Mouse (Mus musculus) gastrocnemius, postnatal 4 days (tissue): Measurements from ENCODE around the gene Sp9. TPM values are rescaled to one million over a fixed set of nuclear protein-coding genes. Genes with fewer than 3 reads are reported as not detected.

Source experiments
- DNase-seq, 2 experiments: peaks; one replicate each; pipeline ENCODE4 v3.0.0; 2021 to 2022; ENCODE audit warnings: low spot score in 2 of 2, mixed read lengths in 2 of 2
- total RNA-seq, 2 experiments: library from RNA; stranded (reverse); gene quantifications; 2 replicates each; pipeline ENCODE4 v1.2.3; 2021

Sp9 gene
- total RNA-seq, 2 experiments from 2014 or later: not detected

DNA sequence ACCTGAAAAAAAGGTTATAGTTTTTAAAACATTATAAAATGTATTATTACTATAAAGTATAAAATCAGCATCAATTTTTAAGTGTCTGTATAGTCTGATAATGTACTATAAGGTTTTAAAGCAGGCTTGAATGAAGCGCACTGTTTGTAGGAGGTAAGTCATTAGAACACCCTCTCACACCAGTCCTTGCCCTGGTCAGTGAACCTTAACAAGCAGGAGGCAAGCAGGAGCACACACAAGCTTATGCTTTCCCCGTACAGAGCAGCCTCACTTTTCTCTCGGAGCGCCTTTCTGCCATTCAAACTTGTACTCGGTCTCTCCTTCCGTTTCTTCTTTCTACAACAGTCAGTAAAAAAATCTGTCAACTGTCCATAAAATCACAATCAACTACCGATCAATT is 34.3 kb downstream of the Sp9 start:
- DNase-seq: no peak

DNA sequence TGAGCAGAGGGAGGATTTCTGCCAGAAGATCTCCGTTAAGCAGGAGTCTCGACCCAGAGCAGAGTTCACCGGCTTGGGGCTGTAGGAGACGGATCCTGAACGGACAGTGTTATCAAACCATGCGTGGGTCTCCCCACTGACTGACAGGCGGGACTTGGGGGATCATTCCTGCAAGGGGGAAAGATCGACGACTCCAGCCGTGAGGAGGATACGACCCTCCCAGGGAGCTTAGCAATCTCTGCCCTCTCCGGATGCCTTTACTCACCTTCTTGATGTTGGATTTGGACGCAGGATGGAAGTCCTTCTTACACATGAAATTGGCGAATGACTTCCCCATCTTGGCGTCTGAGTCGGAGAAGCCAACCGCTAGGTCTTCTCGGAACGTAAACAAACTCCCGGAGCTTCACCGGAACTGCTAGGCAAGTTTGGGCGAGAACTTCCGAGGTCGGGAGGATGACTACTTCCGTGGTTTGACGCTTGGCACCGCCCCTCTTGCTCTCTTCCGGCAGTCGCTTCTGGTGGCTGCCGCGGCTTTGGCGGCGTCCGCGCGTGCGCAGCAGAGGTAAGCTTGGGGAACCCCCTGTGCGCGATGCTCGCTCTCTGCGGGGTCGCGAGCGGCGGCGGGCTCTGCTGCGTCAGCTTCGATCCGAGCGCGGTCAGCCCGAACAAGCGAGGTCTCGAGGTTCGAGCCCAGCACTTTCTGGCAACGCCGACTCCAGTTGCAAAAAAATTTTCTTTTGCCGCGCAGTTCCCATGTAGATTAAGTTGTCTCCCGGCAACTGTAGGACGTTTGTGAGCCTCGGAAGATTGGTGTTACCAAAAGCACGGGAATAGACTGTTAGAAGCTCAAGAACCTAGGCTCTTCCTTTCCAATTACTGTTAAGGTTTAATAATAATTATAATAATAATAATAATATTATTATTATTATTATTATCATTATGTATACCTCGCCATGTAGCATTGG is 40.7 kb downstream of the Sp9 start, which contains the start of the genes Scrn3 and Cir1:
Scrn3 (plus strand) TSS at position 450 of the 965 bp plus-strand sequence.
Cir1 (minus strand) TSS at position 550 of the 965 bp plus-strand sequence.
- peak; percentile 88 to 96 for DNase-seq

DNA sequence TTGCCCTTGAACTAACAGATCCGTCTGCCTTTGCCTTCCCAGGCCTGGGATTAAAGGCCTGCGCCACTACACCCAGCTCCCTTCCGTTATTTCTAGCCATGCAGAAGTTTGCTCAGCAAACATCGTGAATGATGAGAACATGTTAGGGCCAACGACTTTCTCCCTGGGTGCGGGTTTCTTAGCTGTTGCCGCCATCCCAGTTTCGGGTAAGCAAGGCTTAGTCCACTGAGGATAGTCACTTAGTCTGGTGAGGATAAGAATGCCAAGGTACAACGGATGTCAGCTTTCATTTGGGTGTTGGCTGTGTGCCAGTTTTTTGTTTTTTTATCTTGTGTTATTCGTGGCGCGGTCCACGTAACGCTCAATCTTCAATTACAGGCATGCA is 41.4 kb downstream of the Sp9 start:
- DNase-seq: peak in 1 of 2 experiments; percentile 28

DNA sequence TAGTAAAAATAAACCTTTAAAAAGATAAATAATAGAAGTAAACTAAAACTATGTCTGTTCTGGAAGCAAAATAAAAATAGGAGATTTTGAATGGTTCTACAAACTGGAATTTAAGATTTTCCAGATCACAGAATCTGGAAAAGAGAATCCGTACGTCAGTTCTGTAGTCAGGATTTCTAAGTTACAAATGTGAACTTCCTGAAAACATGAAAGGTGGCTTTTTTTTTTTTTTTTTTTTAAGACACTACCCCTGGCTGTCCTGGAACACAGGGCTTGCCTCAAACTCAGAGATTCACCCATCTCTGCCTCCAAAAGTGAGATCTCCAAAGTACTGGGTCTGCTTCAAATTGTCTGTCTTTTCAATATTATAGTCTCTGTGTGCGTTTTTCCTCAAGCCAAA is 42.6 kb downstream of the Sp9 start:
- DNase-seq: no peak

DNA sequence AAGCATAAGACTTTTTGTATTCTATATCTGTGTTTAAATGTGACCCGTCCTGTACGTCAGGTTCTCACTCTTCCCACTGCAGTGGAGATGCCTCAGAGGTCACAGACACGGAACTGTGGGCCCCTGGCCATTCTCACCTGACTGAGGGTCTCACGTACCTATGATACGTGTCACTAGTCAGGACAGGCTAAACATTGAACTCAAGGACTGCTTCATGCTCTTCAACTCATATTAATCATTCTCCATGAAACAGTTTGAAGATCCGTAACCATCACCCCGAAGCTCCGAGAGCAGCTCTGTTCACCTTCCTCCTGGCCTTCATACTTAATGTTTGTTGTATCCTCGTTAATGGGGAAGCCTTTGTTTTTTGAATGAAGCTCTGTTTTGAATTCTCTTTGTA is 45.7 kb downstream of the Sp9 start:
- no peak for DNase-seq

DNA sequence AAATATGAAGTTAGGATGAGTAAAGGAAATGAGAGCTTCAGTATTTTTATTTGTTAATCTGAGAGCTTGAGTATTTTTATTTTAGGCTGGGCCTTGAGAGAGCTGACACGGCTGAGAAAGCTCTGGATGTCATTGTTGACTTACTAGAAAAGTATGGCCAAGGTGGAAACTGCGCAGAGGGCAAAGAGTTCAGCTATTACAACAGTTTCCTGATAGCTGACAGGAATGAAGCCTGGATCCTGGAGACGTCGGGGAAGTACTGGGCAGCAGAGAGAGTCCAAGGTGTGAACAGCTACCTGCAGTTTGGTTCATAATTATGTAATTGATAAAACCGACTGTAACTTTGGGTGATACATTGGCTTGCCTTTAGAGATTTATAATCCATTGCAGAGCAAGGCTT is 47.5 kb downstream of the Sp9 start:
- DNase-seq: no peak

DNA sequence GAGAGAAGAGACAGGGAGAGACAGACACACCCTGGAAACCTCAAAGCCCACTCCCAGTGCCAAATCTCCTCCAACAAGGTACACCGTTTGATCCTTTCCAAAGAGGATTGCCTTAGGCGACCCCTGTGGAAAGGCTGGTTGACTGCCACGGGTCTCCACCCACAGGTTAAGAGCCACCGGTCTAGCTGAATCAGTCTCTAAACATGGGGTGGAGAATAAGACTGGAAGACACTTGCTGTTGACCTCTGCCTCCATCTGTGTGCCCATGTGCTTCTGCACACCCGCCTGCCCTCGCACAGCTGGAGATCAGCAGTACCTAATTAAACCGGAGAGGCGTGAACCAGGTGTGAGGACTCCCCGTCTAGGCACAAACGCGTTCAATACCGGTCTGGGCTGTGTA is 51.3 kb downstream of the Sp9 start:
- DNase-seq: no peak

DNA sequence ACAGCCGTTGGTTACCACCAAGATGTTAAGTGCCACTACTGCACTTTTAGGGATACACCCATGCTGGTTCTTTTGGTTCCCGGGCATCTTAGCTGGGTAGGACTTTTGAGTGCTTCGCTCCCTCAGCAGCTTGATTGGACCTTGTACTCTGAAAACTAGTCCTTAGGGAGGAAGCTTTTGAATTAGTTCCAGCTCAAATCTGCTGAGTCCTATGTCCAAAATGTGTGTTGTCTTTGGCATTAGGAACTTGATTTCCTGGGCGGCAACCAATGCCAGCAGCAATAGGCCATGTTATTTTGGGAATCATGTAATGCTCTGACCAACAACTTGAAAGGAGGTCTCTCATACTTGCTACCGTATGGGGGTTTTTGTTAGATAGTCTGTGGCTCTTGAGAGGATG is 54.1 kb downstream of the Sp9 start:
- no peak for DNase-seq

Other genes with a start within 250 kb of the Sp9 start
- gene Ola1, start 53.0 kb upstream of the Sp9 start, total RNA-seq: 100 to 1,000 TPM in 1 of 2 experiments, 10 to 100 TPM in 1; 95.9 to 103 TPM
- gene Scrn3, start 40.7 kb downstream of the Sp9 start, total RNA-seq: 10 to 100 TPM; 14.9 to 15.4 TPM
- gene Cir1, start 40.8 kb downstream of the Sp9 start, total RNA-seq: 10 to 100 TPM; 16.3 to 16.9 TPM
- 10 to 100 TPM in 1 of 2 experiments, 1 to 10 TPM in 1; 9.6 to 10.9 TPM for gene Gpr155, start 114.6 kb downstream of the Sp9 start, total RNA-seq